Mouse (Mus musculus): ENCODE results near the gene Sall1.

Gene Sall1

GRCm38 (mm10) chr8:88991780-88992509 is 52.0 kb downstream of the Sall1 start:
- no peak for DNase-seq (ENCODE audit: low read depth, low spot score)

- no peak for DNase-seq (ENCODE audit: low read depth, low spot score)
Measured at GRCm38 (mm10) chr8:88991176-88991575, 52.8 kb downstream of the Sall1 start.

GRCm38 (mm10) chr8:88989002-88989401 is 55.0 kb downstream of the Sall1 start:
- no peak for DNase-seq (ENCODE audit: low read depth, low spot score)

DNA sequence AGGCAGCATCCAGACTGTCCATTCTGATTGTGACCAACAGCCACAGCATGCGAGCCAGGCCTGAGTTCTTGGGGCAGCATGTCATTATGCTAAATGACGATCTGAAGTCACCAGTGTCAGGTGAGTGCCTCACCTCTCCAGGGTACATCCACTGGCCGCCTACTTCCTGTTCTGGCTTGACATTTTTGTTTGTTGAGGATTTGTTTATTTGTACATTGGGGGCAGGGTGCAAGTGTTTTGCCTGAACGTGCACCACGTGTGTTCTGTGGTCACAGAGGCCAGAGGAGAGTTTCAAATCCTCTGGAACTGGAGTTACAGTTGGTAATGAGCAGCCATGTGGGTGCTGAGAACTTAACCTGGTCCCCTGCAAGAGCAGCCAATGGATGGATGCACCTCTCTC is 60.5 kb downstream of the Sall1 start:
- no peak for DNase-seq (ENCODE audit: low read depth, low spot score)
